Mouse (Mus musculus) hindbrain, embryonic 13.5 days (tissue): Measurements from ENCODE around the gene Ccdc157. TPM values are rescaled to one million over a fixed set of nuclear protein-coding genes. Genes with fewer than 3 reads are reported as not detected.
"Not testable (repeated sequence)": the region's sequence is repeated elsewhere in the genome, so short reads cannot be mapped to it uniquely, and the experiment has no call there.

Experiments used
- ATAC-seq: fragments of 200-750 bp; cut with Nextera tagmentation; 2 replicates; pipeline ENCODE4 v1.8.0; 2017; ENCODE audit warnings: moderate TSS enrichment; ENCODE audit not compliant: low FRiP score
- H3K27ac ChIP-seq: fragments of 300-500 bp; sonication (generic); 2 replicates; pipeline ENCODE4 v1.5.1; 2015; ENCODE audit warnings: inconsistent platforms, mild to moderate bottlenecking, moderate library complexity
- H3K27me3 ChIP-seq: fragments of 300-500 bp; sonication (generic); 2 replicates; pipeline ENCODE4 v1.6.1; 2015; ENCODE audit warnings: mild to moderate bottlenecking, inconsistent platforms
- H3K36me3 ChIP-seq: fragments of 300-500 bp; sonication (generic); 2 replicates; pipeline ENCODE4 v1.6.1; 2015; ENCODE audit warnings: mild to moderate bottlenecking, inconsistent platforms
- H3K4me1 ChIP-seq: fragments of 300-500 bp; sonication (generic); replicated peaks from 2 replicates; pipeline ENCODE4 v1.6.1; 2015; ENCODE audit warnings: inconsistent platforms
- H3K4me2 ChIP-seq: fragments of 300-500 bp; sonication (generic); 2 replicates; pipeline ENCODE4 v1.6.1; 2015; ENCODE audit warnings: inconsistent platforms, mild to moderate bottlenecking, moderate library complexity
- H3K4me3 ChIP-seq: fragments of 300-500 bp; sonication (generic); 2 replicates; pipeline ENCODE4 v1.5.1; 2015; ENCODE audit warnings: mild to moderate bottlenecking, inconsistent platforms
- H3K9ac ChIP-seq: fragments of 300-500 bp; sonication (generic); 2 replicates; pipeline ENCODE4 v1.6.1; 2015; ENCODE audit warnings: mild to moderate bottlenecking, inconsistent platforms
- H3K9me3 ChIP-seq: fragments of 300-500 bp; sonication (generic); 2 replicates; pipeline ENCODE4 v1.6.1; 2016; ENCODE audit warnings: inconsistent platforms
- WGBS: fragments of 180-500 bp; shearing (Covaris S2); methylation state at CpG from one replicate; pipeline ENCODE4 v1.1.7; 2015; 5-methylcytosine and 5-hydroxymethylcytosine counted together
- polyA plus RNA-seq: library from polyadenylated mRNA; unstranded; fragments of >200 nt; fragmentation: Nextera tagmentation; extraction: Ambion mirVana; gene quantifications from 2 replicates; pipeline ENCODE4 v1.2.1, GENCODE M21; 2015

Gene Ccdc157
- polyA plus RNA-seq, 1 experiment from 2014 or later = 7.2 TPM

DNA sequence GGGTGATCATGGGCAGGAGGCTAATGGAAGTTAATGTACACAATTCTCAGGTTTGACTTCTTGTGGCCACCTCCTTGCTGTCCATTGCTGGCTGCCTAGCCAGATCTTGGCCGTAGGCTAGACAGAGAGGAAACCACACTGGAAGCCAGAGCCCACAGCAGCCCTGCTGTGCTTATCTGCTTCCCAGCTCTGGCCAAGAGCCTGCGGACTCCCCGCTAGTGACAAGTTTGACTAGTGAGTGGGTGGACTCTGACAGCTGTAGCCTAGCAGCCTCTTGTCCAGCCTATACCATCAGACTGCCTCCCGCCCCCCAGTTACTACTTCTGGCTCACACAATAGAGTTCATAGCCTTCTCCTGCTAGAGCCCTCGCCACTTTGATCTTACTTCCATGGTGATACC is 40.5 kb downstream of the Ccdc157 start:
- Histone ChIP-seq H3K4me2 (no peak overlapping the region), H3K36me3 (no peaks in the 10 kb centered on the region), H3K4me3 (no peak overlapping the region), H3K9me3 (no peaks in the 10 kb centered on the region), H3K27me3 (peaks cover 31% of the 10 kb centered on the region), H3K27ac (no peak overlapping the region), H3K9ac (no peak overlapping the region), H3K4me1 (peaks cover 31% of the 10 kb centered on the region)
- 80% methylated on average over 5 of the region's 5 CpGs for WGBS
- ATAC-seq = no peak

- Histone ChIP-seq H3K9ac (peak overlapping the region; percentile 80), H3K4me3 (peak overlapping the region; percentile 54), H3K27me3 (peaks cover 31% of the 10 kb centered on the region), H3K4me2 (peak overlapping the region; percentile 70), H3K27ac (peak overlapping the region; percentile 42), H3K9me3 (no peaks in the 10 kb centered on the region), H3K4me1 (peaks cover 31% of the 10 kb centered on the region), H3K36me3 (no peaks in the 10 kb centered on the region)
- ATAC-seq = peak; percentile 73
- 2% methylated on average over 41 of the region's 41 CpGs for WGBS
Observed at GRCm38 (mm10) chr11:4118081-4118921, 41.8 kb downstream of the Ccdc157 start.

DNA sequence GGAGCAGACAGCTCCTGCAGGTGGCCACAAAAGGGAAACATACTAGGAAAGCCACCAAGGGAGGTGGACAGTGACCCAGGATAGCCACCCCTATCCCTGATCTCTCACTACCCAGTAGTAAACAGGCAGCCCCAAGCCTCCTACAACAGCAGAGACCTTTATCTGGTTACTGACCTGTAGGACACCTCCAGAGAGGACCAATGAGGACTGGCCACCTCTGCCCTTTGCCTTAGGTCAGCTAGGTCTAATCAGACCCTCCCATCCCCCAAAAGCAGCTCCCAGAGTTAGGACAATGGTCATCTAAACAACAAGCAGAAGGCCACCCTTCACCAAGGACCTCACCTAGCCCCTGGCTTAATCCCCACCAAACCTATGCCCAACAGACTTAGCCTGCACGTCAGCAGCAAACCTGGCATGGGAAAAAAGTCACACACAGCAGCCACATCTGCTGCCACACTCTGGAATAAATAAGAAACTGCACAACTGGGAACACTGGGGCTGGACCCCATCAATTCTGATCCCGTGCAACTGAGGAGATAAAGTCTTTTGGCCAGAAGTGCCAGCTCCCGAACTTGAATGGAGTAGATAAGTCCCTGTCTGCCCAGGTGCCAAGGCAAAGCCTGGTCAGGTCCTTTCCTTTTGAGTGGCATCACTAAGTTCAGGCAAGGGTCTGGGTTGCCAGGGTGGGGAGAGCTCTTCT is 42.6 kb downstream of the Ccdc157 start:
- Histone ChIP-seq H3K36me3 (no peaks in the 10 kb centered on the region), H3K27me3 (peaks cover 31% of the 10 kb centered on the region), H3K4me1 (peaks cover 31% of the 10 kb centered on the region), H3K9me3 (no peaks in the 10 kb centered on the region), H3K27ac (no peak overlapping the region), H3K4me2 (peak overlapping the region; percentile 70), H3K9ac (peak overlapping the region; percentile 80), H3K4me3 (peak overlapping the region; percentile 54)
- ATAC-seq = peak; percentile 2; the same call in 1 of the 2 replicates
- WGBS = 21% methylated on average over 3 of the region's 3 CpGs

DNA sequence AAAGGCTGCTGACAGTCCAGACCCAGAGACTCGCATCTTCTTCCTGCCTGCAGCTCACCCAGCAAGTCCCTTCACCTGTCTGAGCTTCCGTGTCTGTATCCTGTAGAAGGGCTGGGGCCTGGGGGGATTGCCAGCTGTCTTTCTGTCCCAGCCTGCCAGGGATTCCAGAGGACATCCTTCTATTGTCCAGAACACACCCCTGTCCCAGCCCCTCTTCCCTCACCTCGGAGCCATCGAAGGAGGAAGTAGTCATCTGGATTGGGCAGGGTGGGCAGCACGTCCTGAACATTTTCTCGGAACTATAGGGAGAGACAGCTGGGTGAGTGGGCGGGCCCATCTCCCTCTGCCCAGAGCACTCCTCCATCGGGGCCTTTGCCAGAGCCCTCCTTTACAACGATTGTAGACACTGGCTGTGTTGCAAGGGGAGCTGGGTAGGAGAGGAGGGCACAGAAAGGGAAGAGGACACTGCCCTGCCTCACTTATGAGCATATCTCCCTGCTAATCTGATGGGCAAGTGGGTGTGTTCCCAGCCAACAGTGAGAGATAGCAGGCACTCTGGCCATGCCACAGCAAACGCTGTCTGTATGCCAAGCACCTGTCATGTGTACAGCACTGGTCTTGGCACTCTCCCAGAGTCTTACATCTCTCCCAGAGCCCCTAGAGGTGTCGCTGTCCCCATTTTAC is 43.5 kb downstream of the Ccdc157 start:
- Histone ChIP-seq H3K36me3 (no peaks in the 10 kb centered on the region), H3K4me3 (no peak overlapping the region), H3K27me3 (peaks cover 31% of the 10 kb centered on the region), H3K9me3 (no peaks in the 10 kb centered on the region), H3K4me1 (peaks cover 31% of the 10 kb centered on the region), H3K27ac (no peak overlapping the region), H3K4me2 (0 out of 2 replicates have a peak overlapping the region, but pooled peaks have one; percentile 70), H3K9ac (peak overlapping the region; percentile 19; the same call in 1 of the 2 replicates)
- ATAC-seq = no peak
- WGBS = 62% methylated on average over 11 of the region's 11 CpGs

DNA sequence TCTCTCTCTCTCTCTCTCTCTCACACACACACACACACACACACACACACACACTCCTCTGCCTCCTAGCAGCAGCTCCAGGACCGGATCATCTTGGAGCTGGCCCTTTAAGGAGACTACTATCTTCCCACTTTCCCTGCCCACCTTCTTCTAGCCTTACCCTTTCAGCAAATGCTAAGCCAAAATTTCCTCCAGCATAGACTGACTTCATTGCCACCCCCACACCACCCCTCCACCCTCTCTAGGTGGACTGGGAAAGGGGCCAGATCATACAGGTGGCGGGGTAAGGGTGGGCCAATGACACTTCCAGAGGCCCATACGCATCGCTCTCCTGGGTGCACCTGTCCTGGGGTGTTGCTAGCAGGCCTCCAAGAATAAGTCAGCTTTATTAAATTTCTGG is 44.7 kb downstream of the Ccdc157 start:
- Histone ChIP-seq H3K4me2 (no peak overlapping the region), H3K4me1 (peaks cover 31% of the 10 kb centered on the region), H3K9me3 (no peaks in the 10 kb centered on the region), H3K27me3 (peaks cover 24% of the 10 kb centered on the region), H3K27ac (no peak overlapping the region), H3K9ac (no peak overlapping the region), H3K4me3 (no peak overlapping the region), H3K36me3 (peaks cover 6% of the 10 kb centered on the region; the same call in 1 of the 2 replicates)
- WGBS = 92% methylated on average over 4 of the region's 4 CpGs
- ATAC-seq = no peak

DNA sequence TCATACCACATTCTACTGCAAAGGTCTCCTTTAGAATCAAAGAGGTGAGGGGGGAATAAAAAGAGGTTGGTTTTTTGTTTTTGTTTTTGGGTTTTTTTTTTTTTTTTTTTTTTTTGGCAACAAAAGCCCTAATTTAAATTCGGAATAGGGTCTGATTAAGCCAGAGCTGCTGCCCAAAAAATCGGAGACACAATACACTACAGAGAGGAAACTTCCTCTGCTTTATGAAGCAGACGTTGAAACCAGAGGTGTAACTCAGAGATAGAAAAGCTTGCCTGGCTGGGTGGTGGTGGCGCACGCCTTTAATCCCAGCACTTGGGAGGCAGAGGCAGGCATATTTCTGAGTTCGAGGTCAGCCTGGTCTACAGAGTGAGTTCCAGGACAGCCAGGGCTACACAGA is 45.6 kb downstream of the Ccdc157 start:
- H3K27ac ChIP-seq, H3K4me2 ChIP-seq, ATAC-seq, H3K9ac ChIP-seq, H3K9me3 ChIP-seq, H3K4me3 ChIP-seq: not testable (repeated sequence)
- 78% methylated on average over 6 of the region's 6 CpGs for WGBS
- H3K36me3 ChIP-seq = peaks cover 12% of the 10 kb centered on the region; the same call in 1 of the 2 replicates
- H3K27me3 ChIP-seq = peaks cover 15% of the 10 kb centered on the region
- peaks cover 31% of the 10 kb centered on the region for H3K4me1 ChIP-seq

DNA sequence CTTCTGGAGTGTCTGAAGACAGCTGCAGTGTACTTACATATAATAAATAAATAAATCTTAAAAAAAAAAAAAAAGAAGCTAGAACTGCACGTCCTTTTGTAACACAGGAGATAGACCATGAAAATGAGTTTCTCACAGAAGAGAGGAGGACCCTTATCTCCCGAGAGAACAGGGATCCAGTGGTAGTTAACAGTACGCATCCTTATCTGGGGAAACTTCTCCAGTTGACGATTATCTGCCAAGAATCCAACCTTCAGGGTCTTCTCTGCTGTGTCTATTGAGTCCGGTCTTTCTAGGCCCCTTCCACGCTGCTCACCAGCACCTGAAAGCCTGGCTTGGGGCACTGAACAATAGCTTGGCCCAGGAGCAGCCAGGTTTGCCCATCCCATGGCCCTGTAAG is 46.1 kb downstream of the Ccdc157 start:
- H3K36me3 ChIP-seq = peaks cover 16% of the 10 kb centered on the region
- H3K4me2 ChIP-seq = no peak overlapping the region
- peaks cover 28% of the 10 kb centered on the region for H3K4me1 ChIP-seq
- H3K27me3 ChIP-seq = peaks cover 9% of the 10 kb centered on the region; the same call in 1 of the 2 replicates
- no peak for ATAC-seq
- no peak overlapping the region for H3K9ac ChIP-seq
- 82% methylated on average over 6 of the region's 6 CpGs for WGBS
- no peak overlapping the region for H3K27ac ChIP-seq
- no peak overlapping the region for H3K4me3 ChIP-seq
- H3K9me3 ChIP-seq = no peaks in the 10 kb centered on the region

DNA sequence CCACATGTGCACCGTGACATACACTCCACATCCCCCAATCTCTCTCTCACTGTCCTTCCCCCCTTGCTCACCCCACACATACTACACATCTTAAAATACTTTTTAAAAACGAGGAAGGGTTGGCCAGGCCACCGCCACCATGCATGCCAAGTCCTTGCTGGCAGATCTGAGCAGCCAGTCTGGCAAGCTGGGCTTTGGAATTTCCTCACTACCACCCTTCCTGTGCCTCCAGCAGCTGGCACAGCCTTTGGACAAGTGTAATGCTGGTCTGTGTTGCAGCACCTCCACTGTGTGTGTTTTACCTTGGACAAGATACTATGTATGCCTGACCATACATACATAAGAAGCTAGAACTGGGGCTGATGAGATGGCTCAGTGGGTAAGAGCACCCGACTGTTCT is 46.6 kb downstream of the Ccdc157 start:
- no peak for ATAC-seq
- Histone ChIP-seq H3K4me2 (no peak overlapping the region), H3K27me3 (peaks cover 8% of the 10 kb centered on the region; the same call in 1 of the 2 replicates), H3K36me3 (peaks cover 21% of the 10 kb centered on the region), H3K4me1 (peaks cover 23% of the 10 kb centered on the region), H3K9ac (no peak overlapping the region), H3K27ac (no peak overlapping the region), H3K9me3 (no peaks in the 10 kb centered on the region), H3K4me3 (no peak overlapping the region)
- 83% methylated on average over 4 of the region's 4 CpGs for WGBS

GRCm38 (mm10) chr11:4112861-4113260 is 47.2 kb downstream of the Ccdc157 start:
- H3K4me2 ChIP-seq = no peak overlapping the region
- no peak overlapping the region for H3K27ac ChIP-seq
- H3K36me3 ChIP-seq = peaks cover 24% of the 10 kb centered on the region
- H3K27me3 ChIP-seq = peaks cover 8% of the 10 kb centered on the region; the same call in 1 of the 2 replicates
- 87% methylated on average over 6 of the region's 6 CpGs for WGBS
- H3K4me1 ChIP-seq = peaks cover 18% of the 10 kb centered on the region
- H3K9me3 ChIP-seq = no peaks in the 10 kb centered on the region
- no peak overlapping the region for H3K9ac ChIP-seq
- ATAC-seq = no peak
- no peak overlapping the region for H3K4me3 ChIP-seq

DNA sequence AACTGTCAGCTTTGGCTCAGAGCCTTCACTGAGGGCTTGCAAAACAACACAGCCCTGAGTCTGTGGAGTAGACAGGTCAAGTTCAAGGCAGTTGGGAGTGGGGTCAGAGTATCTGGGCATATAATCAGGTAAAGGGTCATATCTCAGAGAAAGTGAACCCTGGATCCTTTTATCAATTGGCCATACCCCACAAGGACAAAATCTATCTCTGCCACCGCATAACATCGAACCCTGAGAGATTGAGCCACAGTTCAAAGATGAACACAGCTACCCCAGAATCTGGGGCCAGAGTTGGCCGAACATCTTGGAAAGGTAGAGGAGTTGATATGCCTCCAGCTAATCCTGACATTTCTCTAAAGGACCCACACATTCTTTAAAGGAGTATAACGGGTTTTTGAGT is 48.1 kb downstream of the Ccdc157 start:
- Histone ChIP-seq H3K27ac (no peak overlapping the region), H3K9ac (no peak overlapping the region), H3K36me3 (peaks cover 24% of the 10 kb centered on the region), H3K4me3 (no peak overlapping the region), H3K27me3 (peaks cover 8% of the 10 kb centered on the region; the same call in 1 of the 2 replicates), H3K4me1 (peaks cover 10% of the 10 kb centered on the region), H3K4me2 (no peak overlapping the region), H3K9me3 (no peaks in the 10 kb centered on the region)
- ATAC-seq = no peak
- 91% methylated on average over 4 of the region's 4 CpGs for WGBS

DNA sequence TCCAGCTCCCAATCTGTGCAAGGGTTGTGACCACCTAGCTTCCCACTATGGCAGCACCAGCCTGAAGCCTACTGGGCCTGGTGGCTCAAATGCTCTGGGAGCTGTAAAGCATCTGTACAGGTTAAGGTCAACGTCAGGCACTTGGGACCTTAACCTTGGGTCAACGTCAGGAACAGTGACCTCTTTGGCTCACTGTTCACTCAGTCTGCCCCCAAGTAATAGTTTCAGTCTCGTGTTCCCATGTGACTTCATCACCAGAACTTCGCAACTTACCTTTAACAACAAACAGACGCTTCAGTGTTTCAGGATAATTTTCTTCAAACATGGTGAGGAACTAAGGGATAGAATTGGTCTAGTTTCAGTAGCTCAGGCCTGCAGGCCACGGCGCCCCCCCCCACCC is 51.4 kb downstream of the Ccdc157 start:
- no peak overlapping the region for H3K4me2 ChIP-seq
- H3K36me3 ChIP-seq = peaks cover 24% of the 10 kb centered on the region
- no peak overlapping the region for H3K9ac ChIP-seq
- H3K27me3 ChIP-seq = no peaks in the 10 kb centered on the region
- no peak overlapping the region for H3K27ac ChIP-seq
- no peaks in the 10 kb centered on the region for H3K9me3 ChIP-seq
- H3K4me1 ChIP-seq = no peaks in the 10 kb centered on the region
- H3K4me3 ChIP-seq = no peak overlapping the region
- ATAC-seq = no peak
- WGBS = 83% methylated on average over 7 of the region's 7 CpGs

DNA sequence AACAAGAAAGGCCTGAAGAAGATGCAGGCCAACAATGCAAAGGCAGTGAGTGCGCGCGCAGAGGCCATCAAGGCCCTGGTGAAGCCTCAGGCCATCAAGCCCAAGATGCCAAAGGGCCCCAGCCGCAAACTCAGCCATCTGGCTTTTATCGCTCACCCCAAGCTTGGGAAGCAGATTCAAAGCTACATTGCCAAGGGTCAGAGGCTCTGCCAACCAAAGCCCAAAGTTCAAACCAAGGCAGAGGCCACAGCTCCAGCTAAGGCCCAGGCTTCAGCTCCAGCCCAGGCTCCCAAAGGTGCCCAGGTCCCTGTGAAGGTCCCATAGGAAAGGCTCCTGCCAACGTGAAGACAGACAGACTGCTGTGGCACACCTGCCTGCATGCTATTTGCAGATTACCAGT is 52.2 kb downstream of the Ccdc157 start:
- H3K9me3 ChIP-seq, H3K27ac ChIP-seq, H3K4me2 ChIP-seq, H3K9ac ChIP-seq, H3K27me3 ChIP-seq, ATAC-seq, H3K4me1 ChIP-seq, H3K4me3 ChIP-seq: not testable (repeated sequence)
- peaks cover 24% of the 10 kb centered on the region for H3K36me3 ChIP-seq
- WGBS = 94% methylated on average over 6 of the region's 6 CpGs
